Mouse (Mus musculus) CH12.LX (cell line): ENCODE data around the gene Ldlr.

ENCODE experiments used
- MXI1 ChIP-seq: IDR thresholded peaks from 2 replicates; pipeline ENCODE4 v1.6.1; 2011; ENCODE audit warnings: mild to moderate bottlenecking, low read depth, low read length, improper control_type of control experiment
- POLR2A ChIP-seq: IDR thresholded peaks from 2 replicates; pipeline ENCODE4 v1.6.1; 2011; ENCODE audit warnings: low read depth, mild to moderate bottlenecking, improper control_type of control experiment, low read length
- ZMIZ1 ChIP-seq: IDR thresholded peaks from 2 replicates; pipeline ENCODE4 v1.6.1; 2012; ENCODE audit warnings: low read depth, mild to moderate bottlenecking, inconsistent platforms, low read length, improper control_type of control experiment

DNA sequence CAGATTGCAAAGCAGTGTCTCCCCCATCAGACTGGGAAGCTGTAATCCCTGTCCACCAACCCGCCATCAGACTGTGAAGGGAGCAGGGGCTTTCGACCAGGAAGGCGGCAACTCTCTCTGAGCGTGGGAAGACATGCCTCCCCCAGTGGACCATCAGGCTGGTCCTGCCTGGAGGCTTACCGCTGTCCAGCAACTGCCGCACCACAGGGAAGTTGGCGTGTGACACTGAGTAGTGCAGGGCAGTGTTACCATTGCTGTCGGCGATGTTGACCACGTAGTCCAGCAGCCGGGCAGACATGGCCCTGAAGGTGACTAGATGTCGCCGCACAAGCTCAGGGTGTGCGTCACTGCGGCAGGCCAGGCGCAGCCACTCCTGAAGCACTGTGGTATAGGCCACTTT is 51.1 kb downstream of the Ldlr start:
- TF ChIP-seq POLR2A, result no peak
- TF ChIP-seq MXI1, result no peak
- TF ChIP-seq ZMIZ1, result no peak
